Mouse (Mus musculus): ENCODE results near the gene 9130023H24Rik. TPM values are rescaled to one million over a fixed set of nuclear protein-coding genes. Genes with fewer than 3 reads are reported as not detected.

Gene 9130023H24Rik
- polyA plus RNA-seq (2015; fragmentation: Nextera tagmentation; extraction: Ambion mirVana), result 9.5 and 11.3 TPM in 2 replicates

- Histone ChIP-seq H3K4me2 (peak within 1 kb of the TSS; percentile 85), H3K4me1 (peaks cover 17% of the 10 kb centered on the region), H3K4me3 (peak within 1 kb of the TSS; percentile 70), H3K27me3 (no peaks in the 10 kb centered on the region), H3K9me3 (replicated peaks) (no peaks in the 10 kb centered on the region), H3K36me3 (ENCODE audit: poor library complexity, severe bottlenecking) (peaks cover 33% of the 10 kb centered on the region), H3K27ac (peak within 1 kb of the TSS; percentile 95), H3K9ac (peak within 1 kb of the TSS; percentile 75)
- WGBS, result under 1% methylated on average over 68 of the region's 72 CpGs
- ATAC-seq, result peak; percentile 93
Measured at GRCm38 (mm10) chr7:128237927-128238778, at the start of gene 9130023H24Rik. Gene 9130023H24Rik, minus strand, starts transcription at chr7:128238031.

GRCm38 (mm10) chr7:128285060-128285459, 47.2 kb upstream of the 9130023H24Rik start:
- Histone ChIP-seq H3K9me3 (replicated peaks) (no peaks in the 10 kb centered on the region), H3K4me1 (peaks cover 15% of the 10 kb centered on the region), H3K4me2 (no peak overlapping the region), H3K27me3 (no peaks in the 10 kb centered on the region), H3K27ac (no peak overlapping the region), H3K36me3 (ENCODE audit: poor library complexity, severe bottlenecking) (peaks cover 26% of the 10 kb centered on the region; the same call in 1 of the 2 replicates), H3K4me3 (no peak overlapping the region), H3K9ac (no peak overlapping the region)
- 95% methylated on average over 8 of the region's 8 CpGs for WGBS
- ATAC-seq, result no peak

DNA sequence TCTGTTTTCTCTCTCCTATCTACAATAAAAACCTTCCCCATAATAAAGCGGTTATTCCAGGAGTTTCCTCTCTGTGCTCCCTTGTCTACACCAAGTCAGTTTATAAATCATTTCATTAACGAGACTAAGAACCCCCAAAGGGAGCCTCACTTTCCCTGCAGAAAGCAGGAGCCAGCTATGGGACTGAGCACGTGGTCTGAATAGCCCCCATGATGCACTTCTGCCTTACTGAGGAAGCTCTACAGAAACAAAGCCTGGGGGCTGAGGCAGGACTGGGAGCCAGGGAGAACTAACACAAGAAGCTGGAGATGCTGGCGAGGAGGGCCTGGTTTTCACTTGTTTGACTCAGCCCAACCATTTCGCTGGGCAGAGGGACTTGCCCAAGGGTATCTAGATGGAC, 46.2 kb upstream of the 9130023H24Rik start:
- ATAC-seq, result no peak
- H3K9me3 ChIP-seq (replicated peaks), result no peaks in the 10 kb centered on the region
- no peak overlapping the region for H3K27ac ChIP-seq
- H3K27me3 ChIP-seq, result no peaks in the 10 kb centered on the region
- peaks cover 15% of the 10 kb centered on the region for H3K4me1 ChIP-seq
- 48% methylated on average over 5 of the region's 5 CpGs for WGBS
- H3K4me3 ChIP-seq, result no peak overlapping the region
- H3K9ac ChIP-seq, result no peak overlapping the region
- peaks cover 26% of the 10 kb centered on the region; the same call in 1 of the 2 replicates for H3K36me3 ChIP-seq (ENCODE audit: poor library complexity, severe bottlenecking)
- no peak overlapping the region for H3K4me2 ChIP-seq

DNA sequence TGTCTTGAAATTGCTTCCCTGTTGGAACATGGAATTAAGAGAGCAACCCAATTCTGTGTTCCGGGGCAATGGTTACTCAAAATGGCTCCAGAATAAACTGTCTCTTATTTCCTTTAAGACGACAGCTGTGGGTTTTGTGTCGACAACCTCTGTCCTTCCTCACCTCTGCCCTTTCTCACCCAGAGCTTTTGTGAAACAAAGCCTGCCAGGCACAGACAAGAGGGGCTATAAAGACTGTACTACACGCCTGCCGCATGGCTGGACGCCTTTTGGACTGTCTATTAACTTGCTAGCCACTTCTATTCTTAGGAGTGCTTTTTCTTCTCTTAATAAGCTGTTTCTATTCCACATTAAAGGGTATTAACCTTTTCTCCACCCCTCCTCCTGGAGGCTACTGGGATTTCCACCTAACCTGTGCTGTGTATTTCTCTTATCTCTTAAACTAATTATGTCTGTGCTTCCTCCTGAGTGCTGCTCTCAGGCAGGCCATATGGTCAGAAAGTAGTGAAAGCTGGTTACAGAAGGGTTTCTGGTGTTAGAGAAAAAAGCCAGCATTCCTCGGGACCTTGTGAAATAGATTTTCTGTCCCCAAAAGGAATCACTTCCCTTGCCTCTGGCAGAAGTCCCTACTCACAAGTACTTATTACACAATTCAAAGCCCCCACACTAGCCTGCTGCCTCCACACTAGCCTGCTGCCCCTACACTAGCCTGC, 44.9 kb upstream of the 9130023H24Rik start:
- H3K27ac ChIP-seq, result no peak overlapping the region
- H3K4me1 ChIP-seq, result peaks cover 12% of the 10 kb centered on the region
- no peak for ATAC-seq
- H3K4me2 ChIP-seq, result no peak overlapping the region
- H3K9ac ChIP-seq, result 0 out of 2 replicates have a peak overlapping the region, but pooled peaks have one; percentile 22
- peaks cover 18% of the 10 kb centered on the region; the same call in 1 of the 2 replicates for H3K36me3 ChIP-seq (ENCODE audit: poor library complexity, severe bottlenecking)
- 6% methylated on average over 7 of the region's 7 CpGs for WGBS
- H3K27me3 ChIP-seq, result no peaks in the 10 kb centered on the region
- H3K4me3 ChIP-seq, result no peak overlapping the region
- no peaks in the 10 kb centered on the region for H3K9me3 ChIP-seq (replicated peaks)

DNA sequence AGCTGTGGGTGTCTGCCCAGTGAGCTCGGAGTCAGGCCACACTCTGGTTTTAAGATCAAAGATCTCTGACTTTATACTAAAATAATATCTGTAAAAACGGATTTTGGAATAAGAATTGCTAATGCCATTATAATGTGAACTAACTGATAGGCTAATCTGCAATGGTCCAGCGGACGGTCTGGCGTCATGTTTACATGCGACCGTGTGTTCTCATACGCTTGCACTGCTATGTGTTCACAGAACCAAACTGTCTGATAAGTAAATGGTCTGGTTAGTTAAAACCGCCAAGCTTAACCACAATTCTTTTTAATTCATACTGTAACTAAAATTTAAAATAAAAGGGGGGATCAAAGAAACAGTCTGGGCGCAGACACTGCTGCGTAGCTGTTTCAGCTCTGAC, 43.9 kb upstream of the 9130023H24Rik start:
- ATAC-seq, result no peak
- peaks cover 12% of the 10 kb centered on the region; the same call in 1 of the 2 replicates for H3K36me3 ChIP-seq (ENCODE audit: poor library complexity, severe bottlenecking)
- H3K9ac ChIP-seq, result no peak overlapping the region
- H3K9me3 ChIP-seq (replicated peaks), result no peaks in the 10 kb centered on the region
- H3K4me3 ChIP-seq, result no peak overlapping the region
- H3K27me3 ChIP-seq, result no peaks in the 10 kb centered on the region
- H3K27ac ChIP-seq, result no peak overlapping the region
- WGBS, result 79% methylated on average over 11 of the region's 11 CpGs
- H3K4me2 ChIP-seq, result no peak overlapping the region
- peaks cover 12% of the 10 kb centered on the region for H3K4me1 ChIP-seq

DNA sequence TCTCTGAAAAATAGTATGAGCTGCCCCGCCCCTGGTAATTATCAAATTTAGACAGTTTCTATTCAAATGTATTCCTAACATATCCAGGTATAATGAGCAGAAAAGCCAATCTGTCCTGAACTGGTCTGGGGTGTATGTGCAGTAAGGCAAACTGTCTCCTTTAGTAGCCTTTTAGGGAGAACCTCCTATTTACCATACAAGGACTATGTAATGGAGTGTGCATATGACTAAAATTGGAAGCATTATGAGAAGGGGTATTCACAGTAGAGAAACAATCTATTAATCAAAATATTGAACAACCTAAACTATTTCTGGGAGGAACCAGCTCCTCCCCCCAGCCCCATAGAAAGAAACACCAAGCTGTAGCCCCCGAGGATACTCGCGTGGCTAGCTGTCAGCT, 41.9 kb upstream of the 9130023H24Rik start:
- Histone ChIP-seq H3K36me3 (ENCODE audit: poor library complexity, severe bottlenecking) (peaks cover 30% of the 10 kb centered on the region), H3K9me3 (replicated peaks) (no peaks in the 10 kb centered on the region), H3K4me3 (no peak overlapping the region), H3K27ac (no peak overlapping the region), H3K9ac (no peak overlapping the region), H3K27me3 (no peaks in the 10 kb centered on the region), H3K4me2 (no peak overlapping the region), H3K4me1 (peaks cover 12% of the 10 kb centered on the region)
- no peak for ATAC-seq
- WGBS, result 91% methylated on average over 4 of the region's 4 CpGs

DNA sequence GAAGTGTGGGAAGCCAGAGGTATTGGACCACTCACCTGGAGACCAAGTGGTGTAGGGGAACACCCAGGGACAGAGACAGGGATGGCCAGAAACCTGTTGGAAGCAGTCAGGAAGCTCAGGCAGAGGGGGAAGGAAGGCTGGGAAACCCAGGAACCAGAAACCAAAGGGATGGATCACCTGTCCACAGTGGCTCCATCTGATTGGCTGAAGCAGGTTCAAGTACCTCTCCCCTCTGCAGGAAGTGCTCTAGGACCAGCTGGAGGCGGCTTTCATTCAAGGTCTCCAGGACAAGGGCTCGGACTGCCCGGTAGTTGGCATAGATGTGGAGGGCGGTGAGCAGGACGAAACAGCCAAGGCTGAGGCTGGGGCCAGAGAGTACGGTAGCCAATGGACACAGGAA, 38.2 kb upstream of the 9130023H24Rik start:
- 89% methylated on average over 6 of the region's 6 CpGs for WGBS
- H3K27ac ChIP-seq, result no peak overlapping the region
- no peak overlapping the region for H3K4me2 ChIP-seq
- H3K9ac ChIP-seq, result no peak overlapping the region
- H3K9me3 ChIP-seq (replicated peaks), result no peaks in the 10 kb centered on the region
- ATAC-seq, result no peak
- no peaks in the 10 kb centered on the region for H3K27me3 ChIP-seq
- no peak overlapping the region for H3K4me3 ChIP-seq
- H3K4me1 ChIP-seq, result no peaks in the 10 kb centered on the region
- peaks cover 59% of the 10 kb centered on the region for H3K36me3 ChIP-seq (ENCODE audit: poor library complexity, severe bottlenecking)

- H3K4me1 ChIP-seq, result no peaks in the 10 kb centered on the region
- H3K36me3 ChIP-seq (ENCODE audit: poor library complexity, severe bottlenecking), result peaks cover 52% of the 10 kb centered on the region
- ATAC-seq, result no peak
- H3K9ac ChIP-seq, result no peak overlapping the region
- H3K9me3 ChIP-seq (replicated peaks), result no peaks in the 10 kb centered on the region
- H3K27me3 ChIP-seq, result no peaks in the 10 kb centered on the region
- H3K27ac ChIP-seq, result no peak overlapping the region
- 91% methylated on average over 8 of the region's 9 CpGs for WGBS
- H3K4me3 ChIP-seq, result no peak overlapping the region
- no peak overlapping the region for H3K4me2 ChIP-seq
Measured at GRCm38 (mm10) chr7:128271496-128271895, 33.7 kb upstream of the 9130023H24Rik start.

DNA sequence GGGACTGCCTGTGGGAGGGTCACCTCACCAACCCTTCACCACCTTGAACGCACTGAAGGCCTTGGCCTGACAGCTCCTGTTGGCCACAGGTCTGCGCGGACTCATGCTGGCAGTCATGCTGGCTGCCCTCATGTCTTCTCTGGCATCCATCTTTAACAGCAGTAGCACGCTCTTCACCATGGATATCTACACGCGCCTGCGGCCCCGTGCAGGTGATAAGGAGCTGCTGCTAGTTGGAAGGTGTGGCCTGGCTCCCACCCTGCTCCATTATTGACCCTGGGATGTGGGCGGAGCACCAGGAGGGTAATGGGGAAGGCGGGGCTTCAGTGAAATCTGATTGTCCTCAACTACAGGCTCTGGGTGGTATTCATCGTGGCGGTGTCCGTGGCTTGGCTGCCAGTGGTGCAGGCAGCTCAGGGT, 32.6 kb upstream of the 9130023H24Rik start:
- H3K4me3 ChIP-seq, result no peak overlapping the region
- H3K9me3 ChIP-seq (replicated peaks), result no peaks in the 10 kb centered on the region
- H3K27ac ChIP-seq, result no peak overlapping the region
- H3K4me1 ChIP-seq, result no peaks in the 10 kb centered on the region
- no peak overlapping the region for H3K9ac ChIP-seq
- ATAC-seq, result no peak
- no peak overlapping the region for H3K4me2 ChIP-seq
- 71% methylated on average over 13 of the region's 13 CpGs for WGBS
- H3K27me3 ChIP-seq, result no peaks in the 10 kb centered on the region
- H3K36me3 ChIP-seq (ENCODE audit: poor library complexity, severe bottlenecking), result peaks cover 42% of the 10 kb centered on the region

- no peaks in the 10 kb centered on the region for H3K27me3 ChIP-seq
- no peak overlapping the region for H3K9ac ChIP-seq
- no peaks in the 10 kb centered on the region for H3K4me1 ChIP-seq
- H3K9me3 ChIP-seq (replicated peaks), result no peaks in the 10 kb centered on the region
- no peak overlapping the region for H3K4me3 ChIP-seq
- WGBS, result 87% methylated on average over 7 of the region's 7 CpGs
- no peak overlapping the region for H3K4me2 ChIP-seq
- H3K36me3 ChIP-seq (ENCODE audit: poor library complexity, severe bottlenecking), result peaks cover 18% of the 10 kb centered on the region
- ATAC-seq, result no peak
- no peak overlapping the region for H3K27ac ChIP-seq
Measured at GRCm38 (mm10) chr7:128267813-128268212, 30.0 kb upstream of the 9130023H24Rik start.

GRCm38 (mm10) chr7:128267391-128267790, 29.6 kb upstream of the 9130023H24Rik start:
- Histone ChIP-seq H3K27ac (no peak overlapping the region), H3K9me3 (replicated peaks) (no peaks in the 10 kb centered on the region), H3K4me1 (no peaks in the 10 kb centered on the region), H3K4me2 (no peak overlapping the region), H3K27me3 (no peaks in the 10 kb centered on the region), H3K9ac (no peak overlapping the region), H3K4me3 (no peak overlapping the region), H3K36me3 (ENCODE audit: poor library complexity, severe bottlenecking) (peaks cover 15% of the 10 kb centered on the region)
- ATAC-seq, result no peak
- WGBS, result 62% methylated on average over 13 of the region's 13 CpGs

DNA sequence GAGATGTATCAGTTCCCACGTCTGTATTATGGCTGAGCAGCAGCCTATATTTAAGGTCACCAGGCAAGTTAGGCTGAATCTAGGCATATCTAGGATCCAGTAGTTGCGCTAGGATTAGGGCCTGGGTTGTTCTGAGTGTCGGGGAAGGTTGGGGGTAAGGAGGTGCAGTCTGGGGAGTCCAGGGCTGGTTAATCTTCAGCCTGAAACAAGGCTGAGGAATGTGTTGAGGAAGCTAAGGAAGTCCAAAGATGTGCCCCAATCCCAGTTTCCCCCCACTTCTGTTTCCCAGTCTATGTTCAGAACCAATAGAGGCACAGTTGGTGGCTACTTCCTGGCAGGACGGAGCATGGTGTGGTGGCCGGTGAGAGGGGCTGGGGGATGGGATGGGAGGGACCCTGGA, 28.2 kb upstream of the 9130023H24Rik start:
- H3K36me3 ChIP-seq (ENCODE audit: poor library complexity, severe bottlenecking), result peaks cover 2% of the 10 kb centered on the region; the same call in 1 of the 2 replicates
- 82% methylated on average over 5 of the region's 5 CpGs for WGBS
- no peaks in the 10 kb centered on the region for H3K9me3 ChIP-seq (replicated peaks)
- no peak overlapping the region for H3K4me3 ChIP-seq
- no peak overlapping the region for H3K9ac ChIP-seq
- H3K27ac ChIP-seq, result no peak overlapping the region
- no peak for ATAC-seq
- H3K4me2 ChIP-seq, result no peak overlapping the region
- no peaks in the 10 kb centered on the region for H3K27me3 ChIP-seq
- no peaks in the 10 kb centered on the region for H3K4me1 ChIP-seq
